Mouse (Mus musculus) forebrain, embryonic 14.5 days (tissue): Measurements from ENCODE around the gene Bhlhe41. TPM values are rescaled to one million over a fixed set of nuclear protein-coding genes. Genes with fewer than 3 reads are reported as not detected.

Source experiments
- ATAC-seq: fragments of 200-750 bp; cut with Nextera tagmentation; 2 replicates; pipeline ENCODE4 v1.8.0; 2017; ENCODE audit warnings: mild to moderate bottlenecking, moderate library complexity
- DNase-seq: peaks from one replicate; pipeline ENCODE4 v3.0.0-alpha.2; 2015; ENCODE audit warnings: low spot score
- H3K27ac ChIP-seq: fragments of 300-500 bp; sonication (generic); 2 replicates; pipeline ENCODE4 v1.5.1; 2014; ENCODE audit warnings: low read depth, mild to moderate bottlenecking, control low read depth, low read length, moderate library complexity
- H3K27me3 ChIP-seq: fragments of 300-500 bp; sonication (generic); replicated peaks from 2 replicates; pipeline ENCODE4 v1.6.1; 2014; ENCODE audit warnings: low read length, control low read depth, mixed read lengths; ENCODE audit not compliant: control insufficient read depth, insufficient read depth
- H3K36me3 ChIP-seq: fragments of 300-500 bp; sonication (generic); 2 replicates; pipeline ENCODE4 v1.6.1; 2014; ENCODE audit warnings: low read length, control low read depth; ENCODE audit not compliant: control insufficient read depth, insufficient read depth
- H3K4me1 ChIP-seq: fragments of 300-500 bp; sonication (generic); 2 replicates; pipeline ENCODE4 v1.6.1; 2014; ENCODE audit warnings: antibody characterized with exemption, low read length, control low read depth; ENCODE audit not compliant: control insufficient read depth, insufficient read depth
- H3K4me2 ChIP-seq: fragments of 300-500 bp; sonication (generic); 2 replicates; pipeline ENCODE4 v1.6.1; 2014; ENCODE audit warnings: mild to moderate bottlenecking, control low read depth, low read length
- H3K4me3 ChIP-seq: fragments of 300-500 bp; sonication (generic); 2 replicates; pipeline ENCODE4 v1.5.1; 2014; ENCODE audit warnings: low read depth, low read length, control low read depth
- H3K9ac ChIP-seq: fragments of 300-500 bp; sonication (generic); 2 replicates; pipeline ENCODE4 v1.6.1; 2014; ENCODE audit warnings: mild to moderate bottlenecking, low read length, control low read depth, moderate library complexity
- H3K9me3 ChIP-seq: fragments of 300-500 bp; sonication (generic); replicated peaks from 2 replicates; pipeline ENCODE4 v1.6.1; 2016; ENCODE audit warnings: low read length, control low read depth, mixed read lengths; ENCODE audit not compliant: control insufficient read depth
- WGBS: fragments of 180-500 bp; shearing (Covaris S2); extraction: QIAGEN DNeasy Blood & Tissue Kit; methylation state at CpG from one replicate; pipeline ENCODE4 v1.1.7; 2014; 5-methylcytosine and 5-hydroxymethylcytosine counted together
- polyA plus RNA-seq: library from polyadenylated mRNA; unstranded; fragments of >200 nt; fragmentation: Nextera tagmentation; extraction: Ambion mirVana; gene quantifications from 2 replicates; pipeline ENCODE4 v1.2.1, GENCODE M21; 2014

The Bhlhe41 gene
- polyA plus RNA-seq, 1 experiment from 2014 or later = 1.7 TPM

DNA sequence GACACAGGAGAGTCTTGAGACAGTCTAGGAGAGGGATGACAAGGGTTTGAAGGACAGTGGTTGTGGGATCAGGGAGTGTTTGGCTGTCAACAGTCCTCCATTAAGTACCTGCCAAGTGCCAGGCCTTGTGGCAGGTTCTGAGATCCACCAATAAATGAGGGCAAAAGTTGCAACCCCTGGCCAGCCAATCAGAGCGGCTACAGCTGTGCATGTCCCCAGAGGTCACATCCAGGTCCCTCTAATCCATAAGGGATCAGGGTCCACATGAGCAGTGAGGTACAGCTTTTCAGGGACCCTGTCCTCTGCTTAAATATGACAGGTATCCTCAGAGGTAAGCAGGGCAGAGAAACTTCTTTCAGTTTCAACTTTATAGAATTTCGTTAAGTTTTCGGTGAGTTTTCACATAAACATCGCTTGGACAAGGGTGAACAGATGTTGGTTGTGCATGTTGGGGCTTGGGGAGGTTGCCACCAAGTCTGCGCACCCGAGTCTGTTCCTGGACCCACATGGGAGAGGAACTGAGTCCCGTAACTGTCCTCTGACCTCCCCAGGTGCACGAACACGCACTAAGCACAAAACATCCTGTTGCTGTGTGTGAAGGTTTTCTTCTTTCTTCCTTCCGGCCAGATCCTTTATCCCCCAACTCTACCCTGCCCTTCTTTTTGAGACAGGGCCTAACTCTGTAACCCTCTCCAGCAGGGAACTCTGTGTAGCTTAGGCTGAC, 11.8 kb downstream of the Bhlhe41 start:
- Histone ChIP-seq H3K9ac (no peak overlapping the region), H3K27ac (no peak overlapping the region), H3K27me3 (no peaks in the 10 kb centered on the region), H3K4me3 (no peak overlapping the region), H3K4me2 (no peak overlapping the region), H3K9me3 (no peaks in the 10 kb centered on the region), H3K4me1 (peaks cover 9% of the 10 kb centered on the region), H3K36me3 (no peaks in the 10 kb centered on the region)
- 89% methylated on average over 10 of the region's 10 CpGs for WGBS
- DNase-seq (no peak), ATAC-seq (no peak)

DNA sequence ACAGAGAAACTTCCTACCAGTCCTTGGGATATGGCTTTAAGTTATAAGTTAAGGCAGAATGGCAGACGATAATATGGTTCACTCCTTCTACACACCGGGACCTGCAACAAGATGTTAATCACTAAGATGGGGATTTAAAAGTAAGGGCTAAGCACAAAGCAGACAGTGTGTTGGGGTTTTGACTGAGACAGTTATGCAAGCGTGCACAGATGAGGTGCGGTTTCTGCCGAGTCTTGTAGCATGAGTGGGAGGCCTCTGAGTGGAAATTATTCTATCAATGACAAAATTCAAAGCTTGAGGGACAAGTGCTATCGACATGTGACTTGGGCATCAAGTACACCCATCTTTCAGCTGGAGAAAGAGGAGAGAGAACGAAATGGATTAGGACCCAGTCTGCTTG, 12.7 kb downstream of the Bhlhe41 start:
- DNase-seq = no peak
- no peak overlapping the region for H3K4me2 ChIP-seq
- H3K4me1 ChIP-seq = peaks cover 9% of the 10 kb centered on the region
- ATAC-seq = no peak
- no peaks in the 10 kb centered on the region for H3K36me3 ChIP-seq
- H3K27me3 ChIP-seq = no peaks in the 10 kb centered on the region
- 90% methylated on average over 7 of the region's 7 CpGs for WGBS
- H3K27ac ChIP-seq = no peak overlapping the region
- H3K9me3 ChIP-seq = no peaks in the 10 kb centered on the region
- H3K9ac ChIP-seq = no peak overlapping the region
- H3K4me3 ChIP-seq = no peak overlapping the region

DNA sequence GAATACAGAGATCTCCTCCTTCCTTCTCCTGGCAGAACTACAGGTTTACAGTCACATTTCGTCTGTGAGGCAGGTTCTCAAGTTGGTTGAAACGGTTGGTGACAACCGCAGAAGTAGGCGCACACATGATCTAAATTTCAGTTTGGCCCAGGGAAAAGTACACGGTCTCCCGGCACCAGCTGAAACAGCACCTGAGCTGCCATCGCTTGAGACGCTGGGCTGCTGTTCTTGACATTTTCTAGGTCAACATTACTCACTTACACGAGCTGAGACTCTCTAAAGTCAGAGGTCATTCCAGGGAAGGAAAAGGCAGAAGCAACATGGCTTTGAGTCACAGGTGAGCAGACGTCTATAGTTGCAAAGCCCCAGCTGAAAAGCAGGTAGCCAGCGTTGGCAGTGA, 13.4 kb downstream of the Bhlhe41 start:
- H3K36me3 ChIP-seq = no peaks in the 10 kb centered on the region
- DNase-seq (no peak), ATAC-seq (no peak)
- H3K9me3 ChIP-seq = no peaks in the 10 kb centered on the region
- no peaks in the 10 kb centered on the region for H3K27me3 ChIP-seq
- 84% methylated on average over 11 of the region's 11 CpGs for WGBS
- H3K4me3 ChIP-seq = no peak overlapping the region
- H3K9ac ChIP-seq = no peak overlapping the region
- H3K4me1 ChIP-seq = peaks cover 9% of the 10 kb centered on the region
- H3K27ac ChIP-seq = no peak overlapping the region
- H3K4me2 ChIP-seq = no peak overlapping the region

DNA sequence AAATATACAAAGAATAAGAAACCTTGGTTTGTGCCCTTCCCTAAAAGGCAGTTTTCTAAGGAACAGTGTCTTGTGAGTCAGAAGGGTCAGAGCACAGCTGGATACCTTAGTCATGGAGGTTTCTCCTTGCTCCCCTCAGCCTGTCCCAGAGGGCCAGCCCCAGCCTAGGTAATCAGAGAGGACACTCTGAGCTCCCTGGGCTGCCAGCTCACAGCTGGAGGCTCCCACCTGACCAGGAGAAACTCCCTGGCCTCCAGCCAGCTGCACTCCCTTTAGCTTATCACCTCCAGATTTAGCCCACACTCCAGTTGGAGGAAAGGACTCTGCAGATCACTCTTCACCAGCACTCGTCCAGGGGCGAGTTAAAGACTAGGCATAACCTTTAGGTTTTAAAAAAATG, 14.6 kb downstream of the Bhlhe41 start:
- ATAC-seq (no peak), DNase-seq (no peak)
- H3K36me3 ChIP-seq = no peaks in the 10 kb centered on the region
- H3K4me3 ChIP-seq = no peak overlapping the region
- H3K4me2 ChIP-seq = no peak overlapping the region
- H3K9me3 ChIP-seq = no peaks in the 10 kb centered on the region
- H3K4me1 ChIP-seq = peaks cover 3% of the 10 kb centered on the region; the same call in 1 of the 2 replicates
- WGBS = 64% methylated on average over 2 of the region's 2 CpGs
- H3K27ac ChIP-seq = no peak overlapping the region
- no peak overlapping the region for H3K9ac ChIP-seq
- H3K27me3 ChIP-seq = no peaks in the 10 kb centered on the region

DNA sequence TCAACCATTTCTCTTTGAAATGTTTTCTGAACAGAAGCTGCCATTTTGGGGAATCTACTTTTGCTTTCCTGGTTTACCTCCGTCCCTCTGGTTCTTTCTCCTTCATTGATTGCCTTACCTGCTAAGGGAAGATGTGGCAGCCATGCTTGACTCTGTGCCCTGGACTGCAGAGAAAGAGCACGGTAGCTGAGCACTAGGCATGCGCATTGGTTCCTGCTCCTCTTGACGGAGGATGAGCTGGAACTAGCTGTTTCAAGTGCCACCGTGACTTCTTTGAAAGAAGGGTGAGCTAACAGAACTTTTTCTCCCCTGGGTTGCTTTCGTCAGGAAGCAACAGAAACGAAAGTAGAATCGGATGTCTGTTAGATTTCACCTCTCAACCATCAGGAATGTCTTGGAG, 17.7 kb downstream of the Bhlhe41 start:
- H3K9me3 ChIP-seq = no peaks in the 10 kb centered on the region
- H3K27ac ChIP-seq = no peak overlapping the region
- H3K4me2 ChIP-seq = no peak overlapping the region
- ATAC-seq (no peak), DNase-seq (no peak)
- no peaks in the 10 kb centered on the region for H3K36me3 ChIP-seq
- H3K4me3 ChIP-seq = no peak overlapping the region
- H3K4me1 ChIP-seq = no peaks in the 10 kb centered on the region
- 91% methylated on average over 8 of the region's 8 CpGs for WGBS
- H3K9ac ChIP-seq = no peak overlapping the region
- H3K27me3 ChIP-seq = no peaks in the 10 kb centered on the region

DNA sequence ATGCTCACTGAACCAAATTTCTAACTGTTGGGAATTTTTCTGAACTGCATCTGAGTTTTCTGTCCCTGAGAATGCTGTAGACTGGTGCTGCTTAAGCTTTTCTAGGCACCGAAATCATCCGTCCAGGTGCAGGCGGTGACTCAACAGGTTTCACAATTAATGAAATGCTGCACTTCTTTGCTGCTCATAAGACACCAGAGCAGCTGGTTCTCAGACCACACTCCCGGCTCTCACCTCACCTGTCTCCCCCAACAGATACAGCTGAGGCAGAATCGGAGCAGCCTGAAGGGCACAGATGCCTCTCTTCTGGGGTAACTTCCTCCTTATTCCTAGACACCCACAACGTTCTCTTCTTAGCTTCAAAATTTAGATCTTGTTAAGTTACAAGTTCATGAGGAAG, 18.4 kb downstream of the Bhlhe41 start:
- 88% methylated on average over 6 of the region's 6 CpGs for WGBS

DNA sequence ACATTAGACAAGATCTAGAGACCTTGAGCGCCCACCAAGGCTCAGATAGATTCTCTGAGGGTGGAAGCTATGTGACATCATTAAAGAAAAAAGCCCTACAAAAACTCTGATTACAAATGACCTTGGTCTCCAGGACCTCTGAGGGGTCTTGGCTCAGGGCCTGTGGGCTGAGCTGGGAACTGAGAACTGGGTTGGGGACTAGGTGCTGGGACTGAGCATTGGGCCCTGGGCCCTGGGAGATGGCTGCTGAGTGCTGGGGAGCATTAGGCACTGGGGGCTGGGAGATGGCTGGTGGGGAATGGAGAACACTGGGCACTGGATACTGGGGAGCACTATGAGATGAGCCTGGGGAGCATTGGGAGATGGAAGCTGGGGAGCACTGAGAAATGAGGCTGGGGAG, 19.3 kb downstream of the Bhlhe41 start:
- Histone ChIP-seq H3K27ac (no peak overlapping the region), H3K4me3 (no peak overlapping the region), H3K27me3 (no peaks in the 10 kb centered on the region), H3K4me1 (no peaks in the 10 kb centered on the region), H3K9me3 (no peaks in the 10 kb centered on the region), H3K4me2 (no peak overlapping the region), H3K36me3 (no peaks in the 10 kb centered on the region), H3K9ac (no peak overlapping the region)
- no peak for ATAC-seq
- 84% methylated on average over 1 of the region's 1 CpGs for WGBS
- DNase-seq = no peak

More for the DNA sequence above, 18.4 kb downstream of the Bhlhe41 start:
- no peaks in the 10 kb centered on the region for H3K4me1 ChIP-seq
- ATAC-seq = no peak
- no peak overlapping the region for H3K9ac ChIP-seq
- H3K9me3 ChIP-seq = no peaks in the 10 kb centered on the region
- DNase-seq = no peak
- no peaks in the 10 kb centered on the region for H3K27me3 ChIP-seq
- H3K27ac ChIP-seq = no peak overlapping the region
- no peak overlapping the region for H3K4me3 ChIP-seq
- H3K36me3 ChIP-seq = no peaks in the 10 kb centered on the region
- no peak overlapping the region for H3K4me2 ChIP-seq

DNA sequence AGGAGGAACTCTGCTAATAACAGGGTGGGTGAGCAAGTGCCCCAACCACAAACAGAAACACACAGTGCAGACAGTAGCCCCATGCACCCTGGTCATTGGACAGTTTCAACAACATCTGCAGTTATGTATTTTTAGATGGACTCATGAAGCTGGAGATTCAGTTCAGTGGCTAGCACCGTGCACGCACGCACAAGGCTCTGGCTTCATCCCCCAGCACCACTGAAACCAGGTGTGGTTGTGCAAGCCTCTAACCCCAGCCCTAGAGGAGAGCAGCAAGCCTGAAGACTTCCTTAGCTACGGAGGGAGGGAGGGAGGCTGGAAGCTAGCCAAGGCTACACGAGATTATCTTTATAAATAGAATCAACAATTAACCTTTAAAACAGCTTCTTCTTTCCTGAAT, 19.7 kb downstream of the Bhlhe41 start:
- 69% methylated on average over 5 of the region's 5 CpGs for whole genome bisulfite sequencing
- H3K27me3 ChIP-seq = no peaks in the 10 kb centered on the region
- no peak overlapping the region for H3K9ac ChIP-seq
- H3K4me3 ChIP-seq = no peak overlapping the region
- no peak overlapping the region for H3K27ac ChIP-seq
- no peaks in the 10 kb centered on the region for H3K9me3 ChIP-seq
- no peak for ATAC-seq
- no peak for DNase-seq
- H3K36me3 ChIP-seq = no peaks in the 10 kb centered on the region
- H3K4me2 ChIP-seq = no peak overlapping the region
- no peaks in the 10 kb centered on the region for H3K4me1 ChIP-seq

DNA sequence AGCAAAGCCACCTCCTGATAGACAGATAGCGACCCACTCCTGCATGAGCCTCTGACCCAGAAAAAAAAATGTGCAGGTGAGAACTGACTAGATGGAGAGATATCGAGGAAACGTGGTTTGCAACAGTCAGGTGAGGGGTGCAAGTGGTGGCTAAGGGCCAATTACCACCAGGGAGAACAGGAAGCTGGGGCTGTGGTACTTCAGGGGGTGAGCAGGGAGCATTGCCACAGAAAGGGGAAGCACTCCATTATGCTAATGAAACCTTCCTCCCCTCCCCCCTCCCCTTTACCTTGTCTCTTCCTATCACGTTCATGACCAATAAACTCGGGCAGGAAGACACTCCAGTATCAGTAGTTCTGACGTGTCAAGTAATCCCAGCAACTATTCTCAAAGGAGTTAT, 30.0 kb downstream of the Bhlhe41 start:
- no peak for ATAC-seq
- no peak overlapping the region for H3K4me3 ChIP-seq
- no peak overlapping the region for H3K9ac ChIP-seq
- DNase-seq = no peak
- no peak overlapping the region for H3K4me2 ChIP-seq
- WGBS = 68% methylated on average over 6 of the region's 6 CpGs
- H3K4me1 ChIP-seq = no peaks in the 10 kb centered on the region
- no peak overlapping the region for H3K27ac ChIP-seq
- no peaks in the 10 kb centered on the region for H3K9me3 ChIP-seq
- no peaks in the 10 kb centered on the region for H3K27me3 ChIP-seq
- no peaks in the 10 kb centered on the region for H3K36me3 ChIP-seq
